Comparison of ENCODE assay signal across 15 mouse cellular contexts in the genomic region with DNA sequence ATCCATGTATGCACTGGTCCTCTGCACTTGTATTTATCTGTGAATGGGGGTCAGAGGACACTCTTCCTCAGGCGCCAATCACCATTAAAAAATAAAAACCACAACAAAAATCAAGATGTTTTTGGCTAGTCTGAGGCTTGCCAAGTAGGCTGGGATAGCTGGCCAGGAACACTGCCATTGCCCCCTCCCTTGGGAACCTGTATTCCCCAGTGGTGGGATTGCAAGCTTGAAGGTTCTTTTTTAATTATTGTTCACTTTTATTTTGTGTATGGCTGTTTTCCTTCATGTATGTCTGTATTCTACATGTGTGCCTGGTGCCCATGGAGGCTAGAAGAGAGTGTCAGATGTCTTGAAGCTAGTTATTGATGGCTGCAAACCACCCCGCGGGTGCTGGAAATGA.
"Had no signal": no experiment of that assay in that cellular context is flagged by ENCODE, and none has a peak within 500 bp of the region (broad histone marks: within the 10 kb centered on the region; RNA-seq: fewer than 3 reads in every experiment).

No protein-coding gene starts in this region.

- H3K4me3 ChIP-seq: neural tube, embryonic 15.5 days; stomach, embryonic 15.5 days had no signal

- H3K27ac ChIP-seq: neural tube, embryonic 15.5 days; stomach, embryonic 15.5 days; stomach, postnatal 0 days had no signal

- DNase-seq: retina, postnatal 1 day; right cerebral cortex, adult 18-20 months; right cerebral cortex, postnatal 14 days; right cerebral cortex, postnatal 25 days; right cerebral cortex, postnatal 4 days; spleen, adult 18-20 months; thymus, adult 18-20 months; thymus, adult 2 months; thymus, postnatal 14 days; thymus, postnatal 25 days; thymus, postnatal 36 days; thymus, postnatal 4 days had no signal
